Mouse (Mus musculus) G1E (cell line): Measurements from ENCODE around the gene Defa25. TPM values are rescaled to one million over a fixed set of nuclear protein-coding genes. Genes with fewer than 3 reads are reported as not detected.
"Not testable (repeated sequence)": the region's sequence is repeated elsewhere in the genome, so short reads cannot be mapped to it uniquely, and the experiment has no call there.

Source experiments
- ATAC-seq: 2 replicates; pipeline ENCODE4 v1.8.0; 2016; ENCODE audit warnings: mild to moderate bottlenecking; ENCODE audit not compliant: insufficient number of reproducible peaks, poor library complexity, low FRiP score, severe bottlenecking; ENCODE audit errors: extremely low read depth
- DNase-seq: peaks from one replicate; pipeline ENCODE4 v3.0.0; 2012; ENCODE audit warnings: low spot score
- H3K27me3 ChIP-seq: 2 replicates; pipeline ENCODE4 v1.6.1; 2012; ENCODE audit warnings: mild to moderate bottlenecking, low read length, inconsistent platforms; ENCODE audit not compliant: insufficient read depth
- H3K36me3 ChIP-seq: replicated peaks from 2 replicates; pipeline ENCODE3; 2012; ENCODE audit warnings: mild to moderate bottlenecking, inconsistent platforms
- H3K4me1 ChIP-seq: 2 replicates; pipeline ENCODE4 v1.6.1; 2012; ENCODE audit warnings: low read depth, low read length, inconsistent platforms, mixed read lengths; ENCODE audit not compliant: insufficient read depth
- H3K4me3 ChIP-seq: 2 replicates; pipeline ENCODE4 v1.5.1; 2012; ENCODE audit warnings: low read depth, mild to moderate bottlenecking, inconsistent platforms, low read length, moderate library complexity, mixed read lengths
- H3K9me3 ChIP-seq: replicated peaks from 2 replicates; pipeline ENCODE4 v1.6.1; 2012; ENCODE audit warnings: inconsistent platforms
- CTCF ChIP-seq: IDR thresholded peaks from 2 replicates; pipeline ENCODE4 v1.5.1; 2012; ENCODE audit warnings: low read depth, low read length, inconsistent platforms, mixed read lengths
- GATA1 ChIP-seq: IDR thresholded peaks from 2 replicates; pipeline ENCODE4 v1.6.1; 2012; ENCODE audit warnings: borderline replicate concordance, low read length, inconsistent platforms, mixed read lengths
- GATA2 ChIP-seq: IDR thresholded peaks from 2 replicates; pipeline ENCODE4 v1.6.1; 2012; ENCODE audit warnings: low read depth, low read length, inconsistent platforms, borderline replicate concordance
- polyA plus RNA-seq: library from polyadenylated mRNA; stranded (reverse); fragments of >175 nt; gene quantifications from 2 replicates; pipeline ENCODE4 v1.2.3, GENCODE M21; 2012
- total RNA-seq, 2 experiments: library from RNA; stranded (forward) in 1 of 2; stranded (reverse) in 1 of 2; fragments of 200-1000 nt in 1 of 2; fragments of >200 nt in 1 of 2; fragmentation: Nextera tagmentation in 1 of 2; gene quantifications; 2 replicates each; pipeline ENCODE4 v1.2.3; 2014 to 2017

Gene Defa25
- total RNA-seq (2014; fragmentation: Nextera tagmentation) (not detected in 2 replicates), total RNA-seq (2017) (not detected in 2 replicates), polyA plus RNA-seq (not detected in 2 replicates)

DNA sequence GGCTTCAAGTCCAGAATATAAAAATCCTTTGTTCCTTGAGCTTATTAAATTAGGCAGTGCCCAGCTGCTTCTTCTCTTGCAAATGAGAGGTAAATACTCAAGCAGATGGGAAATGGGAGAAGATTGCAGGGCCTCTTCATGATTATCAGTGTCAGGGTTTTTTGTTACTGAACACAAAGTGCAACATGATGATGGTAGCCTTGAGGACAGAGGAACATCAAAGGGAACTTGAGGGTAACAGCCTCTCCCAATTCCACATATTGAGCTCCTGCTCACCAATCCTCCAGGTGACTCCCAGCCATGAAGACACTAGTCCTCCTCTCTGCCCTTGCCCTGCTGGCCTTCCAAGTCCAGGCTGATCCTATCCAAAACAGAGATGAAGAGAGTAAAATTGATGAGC is at the start of gene Defa25:
Gene Defa25, plus strand, starts transcription at position 301 of the 400 bp plus-strand sequence.
- not testable (repeated sequence) for ATAC-seq, H3K9me3 ChIP-seq, H3K27me3 ChIP-seq, H3K36me3 ChIP-seq, H3K4me1 ChIP-seq, H3K4me3 ChIP-seq, DNase-seq

DNA sequence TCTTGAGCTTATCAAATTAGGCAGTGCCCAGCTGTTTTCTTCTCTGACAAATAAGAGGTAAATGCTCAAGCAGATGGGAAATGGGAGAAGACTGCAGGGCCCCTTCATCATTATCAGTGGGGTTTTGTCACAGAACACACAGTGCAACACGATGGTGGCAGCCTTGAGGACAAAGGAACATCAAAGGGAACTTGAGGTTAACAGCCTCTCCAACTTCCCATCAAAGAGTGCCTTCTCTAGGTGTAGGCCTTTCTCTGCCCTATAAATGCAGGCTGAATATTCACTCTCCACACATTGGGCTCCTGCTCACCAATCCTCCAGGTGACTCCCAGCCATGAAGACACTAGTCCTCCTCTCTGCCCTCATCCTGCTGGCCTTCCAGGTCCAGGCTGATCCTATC is 29.5 kb upstream of the Defa25 start, which contains the start of gene Defa23:
Gene Defa23, plus strand, starts transcription at position 301 of the 400 bp plus-strand sequence.
- not testable (repeated sequence) for ATAC-seq, H3K27me3 ChIP-seq, H3K4me1 ChIP-seq, H3K9me3 ChIP-seq, H3K4me3 ChIP-seq, DNase-seq, H3K36me3 ChIP-seq

DNA sequence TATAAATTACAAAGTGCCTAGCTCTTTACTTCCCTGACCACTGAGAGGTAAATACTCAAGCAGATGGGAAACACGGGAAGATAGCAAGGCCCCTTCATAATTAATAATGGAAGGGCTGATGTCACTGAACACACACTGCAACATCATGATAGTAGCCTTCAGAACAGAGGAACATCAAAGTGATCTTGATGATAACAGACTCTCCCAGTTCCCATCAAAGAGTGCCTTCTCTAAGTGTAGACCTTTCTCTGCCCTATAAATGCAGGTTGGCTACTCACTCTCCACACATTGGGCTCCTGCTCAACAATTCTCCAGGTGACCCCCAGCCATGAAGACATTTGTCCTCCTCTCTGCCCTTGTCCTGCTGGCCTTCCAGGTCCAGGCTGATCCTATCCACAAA is 19.5 kb upstream of the Defa25 start, which contains the start of gene Defa35:
Gene Defa35, plus strand, starts transcription at position 301 of the 400 bp plus-strand sequence.
- not testable (repeated sequence) for ATAC-seq, DNase-seq, H3K36me3 ChIP-seq, H3K4me3 ChIP-seq, H3K4me1 ChIP-seq, H3K27me3 ChIP-seq, H3K9me3 ChIP-seq

DNA sequence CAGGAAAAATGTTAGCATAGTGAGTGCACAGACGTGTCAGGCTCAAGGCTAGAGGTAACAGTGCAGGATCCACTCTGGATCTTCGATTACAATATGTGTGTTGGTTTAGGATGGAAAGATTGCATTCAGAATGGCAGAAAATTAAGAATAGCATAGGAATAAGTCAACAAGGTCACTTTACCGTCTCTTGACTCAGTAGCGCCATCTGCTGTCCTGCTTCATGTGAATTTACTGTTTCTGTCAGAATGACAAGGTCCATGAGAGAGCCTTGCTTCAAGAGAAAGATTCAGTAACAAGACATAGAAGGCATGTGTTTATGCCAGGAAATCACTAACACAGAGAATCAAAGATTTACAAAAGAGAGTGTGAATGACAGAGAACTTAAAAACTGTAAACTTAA is 8.9 kb downstream of the Defa25 start:
- TF ChIP-seq CTCF (peak; percentile 60), GATA1 (no peak), GATA2 (no peak)
- DNase-seq (peak; percentile 1), ATAC-seq (no peak)
- Histone ChIP-seq H3K4me1 (no peaks in the 10 kb centered on the region), H3K9me3 (no peaks in the 10 kb centered on the region), H3K27me3 (no peaks in the 10 kb centered on the region), H3K4me3 (no peak overlapping the region), H3K36me3 (no peaks in the 10 kb centered on the region)

DNA sequence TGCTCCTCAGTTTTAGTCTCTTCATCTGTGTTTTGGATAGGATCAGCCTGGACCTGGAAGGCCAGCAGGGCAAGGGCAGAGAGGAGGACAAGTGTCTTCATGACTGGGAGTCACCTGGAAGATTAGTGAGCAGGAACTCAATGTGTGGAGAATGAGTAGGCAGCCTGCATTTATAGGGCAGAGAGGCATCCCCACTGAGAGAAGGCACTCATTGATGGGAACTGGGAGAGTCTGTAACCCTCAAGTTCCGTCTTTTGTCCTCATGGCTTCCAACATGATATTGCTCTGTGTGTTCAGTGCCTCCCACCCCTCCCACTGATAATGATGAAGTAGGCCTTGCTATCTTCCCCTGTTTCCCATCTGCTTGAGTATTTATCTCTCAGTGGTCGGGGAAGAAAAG is 11.7 kb downstream of the Defa25 start, which contains the start of gene Gm14851:
Gene Gm14851, minus strand, starts transcription at position 101 of the 400 bp plus-strand sequence.
- H3K36me3 ChIP-seq, H3K9me3 ChIP-seq, H3K27me3 ChIP-seq, H3K4me3 ChIP-seq, ATAC-seq, DNase-seq, H3K4me1 ChIP-seq: not testable (repeated sequence)

DNA sequence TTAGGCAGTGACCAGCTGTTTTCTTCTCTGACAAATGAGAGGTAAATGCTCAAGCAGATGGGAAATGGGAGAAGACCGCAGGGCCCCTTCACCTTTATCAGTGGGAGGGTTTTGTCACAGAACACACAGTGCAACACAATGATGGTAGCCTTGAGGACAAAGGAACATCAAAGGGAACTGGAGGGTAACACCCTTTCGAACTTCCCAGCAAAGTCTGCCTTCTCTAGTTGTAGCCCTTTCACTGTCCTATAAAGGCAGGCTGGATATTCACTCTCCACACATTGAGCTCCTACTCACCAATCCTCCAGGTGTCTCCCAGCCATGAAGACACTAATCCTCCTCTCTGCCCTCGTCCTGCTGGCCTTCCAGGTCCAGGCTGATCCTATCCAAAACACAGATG is 50.1 kb downstream of the Defa25 start, which contains the start of gene Defa30:
Gene Defa30, plus strand, starts transcription at position 301 of the 400 bp plus-strand sequence.
- not testable (repeated sequence) for H3K4me1 ChIP-seq, DNase-seq, H3K9me3 ChIP-seq, ATAC-seq, H3K4me3 ChIP-seq, H3K36me3 ChIP-seq, H3K27me3 ChIP-seq

Other genes starting within 250 kb of the Defa25 start
- gene Defb33, start 191.8 kb upstream of the Defa25 start, total RNA-seq (2014; fragmentation: Nextera tagmentation) = not detected in 2 replicates
- gene Defb33, start 191.8 kb upstream of the Defa25 start, total RNA-seq (2017) = not detected in 2 replicates
- gene Defb33, start 191.8 kb upstream of the Defa25 start, polyA plus RNA-seq = not detected in 2 replicates
- gene Gm15056, start 181.8 kb upstream of the Defa25 start, total RNA-seq (2014; fragmentation: Nextera tagmentation) = not detected in 2 replicates
- not detected in 2 replicates for gene Gm15056, start 181.8 kb upstream of the Defa25 start, total RNA-seq (2017)
- gene Gm15056, start 181.8 kb upstream of the Defa25 start, polyA plus RNA-seq = not detected in 2 replicates
- gene Gm6040, start 162.4 kb upstream of the Defa25 start, total RNA-seq (2014; fragmentation: Nextera tagmentation) = not detected in 2 replicates
- gene Gm6040, start 162.4 kb upstream of the Defa25 start, total RNA-seq (2017) = not detected in 2 replicates
- not detected in 2 replicates for gene Gm6040, start 162.4 kb upstream of the Defa25 start, polyA plus RNA-seq
- gene AY761185, start 139.7 kb upstream of the Defa25 start, total RNA-seq (2014; fragmentation: Nextera tagmentation) = not detected in 2 replicates
- not detected in 2 replicates for gene AY761185, start 139.7 kb upstream of the Defa25 start, total RNA-seq (2017)
- gene AY761185, start 139.7 kb upstream of the Defa25 start, polyA plus RNA-seq = not detected in 2 replicates
- gene Defa21, start 58.9 kb upstream of the Defa25 start, total RNA-seq (2014; fragmentation: Nextera tagmentation) = not detected in 2 replicates
- gene Defa21, start 58.9 kb upstream of the Defa25 start, total RNA-seq (2017) = not detected in 2 replicates
- gene Defa21, start 58.9 kb upstream of the Defa25 start, polyA plus RNA-seq = not detected in 2 replicates
- gene Defa23, start 29.4 kb upstream of the Defa25 start, total RNA-seq (2014; fragmentation: Nextera tagmentation) = not detected in 2 replicates
- not detected in 2 replicates for gene Defa23, start 29.4 kb upstream of the Defa25 start, total RNA-seq (2017)
- not detected in 2 replicates for gene Defa23, start 29.4 kb upstream of the Defa25 start, polyA plus RNA-seq
- gene Defa35, start 19.4 kb upstream of the Defa25 start, total RNA-seq (2014; fragmentation: Nextera tagmentation) = not detected in 2 replicates
- gene Defa35, start 19.4 kb upstream of the Defa25 start, total RNA-seq (2017) = not detected in 2 replicates
- not detected in 2 replicates for gene Defa35, start 19.4 kb upstream of the Defa25 start, polyA plus RNA-seq
- not detected in 2 replicates for gene Gm14851, start 11.6 kb downstream of the Defa25 start, total RNA-seq (2014; fragmentation: Nextera tagmentation)
- not detected in 2 replicates for gene Gm14851, start 11.6 kb downstream of the Defa25 start, total RNA-seq (2017)
- gene Gm14851, start 11.6 kb downstream of the Defa25 start, polyA plus RNA-seq = not detected in 2 replicates
- gene Defa30, start 50.2 kb downstream of the Defa25 start, total RNA-seq (2014; fragmentation: Nextera tagmentation) = not detected in 2 replicates
- gene Defa30, start 50.2 kb downstream of the Defa25 start, total RNA-seq (2017) = not detected in 2 replicates
- not detected in 2 replicates for gene Defa30, start 50.2 kb downstream of the Defa25 start, polyA plus RNA-seq
- not detected in 2 replicates for gene Defa22, start 77.8 kb downstream of the Defa25 start, total RNA-seq (2014; fragmentation: Nextera tagmentation)
- not detected in 2 replicates for gene Defa22, start 77.8 kb downstream of the Defa25 start, total RNA-seq (2017)
- not detected in 2 replicates for gene Defa22, start 77.8 kb downstream of the Defa25 start, polyA plus RNA-seq
- not detected in 2 replicates for gene Defa31, start 107.2 kb downstream of the Defa25 start, total RNA-seq (2014; fragmentation: Nextera tagmentation)
- gene Defa31, start 107.2 kb downstream of the Defa25 start, total RNA-seq (2017) = not detected in 2 replicates
- gene Defa31, start 107.2 kb downstream of the Defa25 start, polyA plus RNA-seq = not detected in 2 replicates
- not detected in 2 replicates for gene Gm15293, start 117.1 kb downstream of the Defa25 start, total RNA-seq (2014; fragmentation: Nextera tagmentation)
- not detected in 2 replicates for gene Gm15293, start 117.1 kb downstream of the Defa25 start, total RNA-seq (2017)
- not detected in 2 replicates for gene Gm15293, start 117.1 kb downstream of the Defa25 start, polyA plus RNA-seq
- not detected in 2 replicates for gene Gm15292, start 165.3 kb downstream of the Defa25 start, total RNA-seq (2014; fragmentation: Nextera tagmentation)
- not detected in 2 replicates for gene Gm15292, start 165.3 kb downstream of the Defa25 start, total RNA-seq (2017)
- gene Gm15292, start 165.3 kb downstream of the Defa25 start, polyA plus RNA-seq = not detected in 2 replicates
- gene Defa27, start 231.1 kb downstream of the Defa25 start, total RNA-seq (2014; fragmentation: Nextera tagmentation) = not detected in 2 replicates
- not detected in 2 replicates for gene Defa27, start 231.1 kb downstream of the Defa25 start, total RNA-seq (2017)
- not detected in 2 replicates for gene Defa27, start 231.1 kb downstream of the Defa25 start, polyA plus RNA-seq
- gene Defa29, start 242.6 kb downstream of the Defa25 start, total RNA-seq (2014; fragmentation: Nextera tagmentation) = not detected in 2 replicates
- not detected in 2 replicates for gene Defa29, start 242.6 kb downstream of the Defa25 start, total RNA-seq (2017)
- not detected in 2 replicates for gene Defa29, start 242.6 kb downstream of the Defa25 start, polyA plus RNA-seq